Mouse (Mus musculus): ENCODE data around the gene Cox8a. TPM values are rescaled to one million over a fixed set of nuclear protein-coding genes. Genes with fewer than 3 reads are reported as not detected.

Cox8a gene
- polyA plus RNA-seq, 1 experiment from 2014 or later, result 817 TPM

Other genes with a start within 250 kb of the Cox8a start
- gene Ppp1r14b, start 242.6 kb downstream of the Cox8a start, polyA plus RNA-seq (2016; fragmentation: Nextera tagmentation; extraction: Ambion mirVana), result 259 and 281 TPM in 2 replicates
- 27.9 and 29.3 TPM in 2 replicates for gene Plcb3, start 241.1 kb downstream of the Cox8a start, polyA plus RNA-seq (2016; fragmentation: Nextera tagmentation; extraction: Ambion mirVana)
- 77.8 and 82.5 TPM in 2 replicates for gene Fkbp2, start 237.1 kb downstream of the Cox8a start, polyA plus RNA-seq (2016; fragmentation: Nextera tagmentation; extraction: Ambion mirVana)
- 32.2 and 37.0 TPM in 2 replicates for gene Vegfb, start 230.0 kb downstream of the Cox8a start, polyA plus RNA-seq (2016; fragmentation: Nextera tagmentation; extraction: Ambion mirVana)
- gene Dnajc4, start 225.0 kb downstream of the Cox8a start, polyA plus RNA-seq (2016; fragmentation: Nextera tagmentation; extraction: Ambion mirVana), result 20.5 and 24.0 TPM in 2 replicates
- gene Nudt22, start 221.5 kb downstream of the Cox8a start, polyA plus RNA-seq (2016; fragmentation: Nextera tagmentation; extraction: Ambion mirVana), result 20.1 and 20.2 TPM in 2 replicates
- 8.7 and 12.6 TPM in 2 replicates for gene Trpt1, start 221.5 kb downstream of the Cox8a start, polyA plus RNA-seq (2016; fragmentation: Nextera tagmentation; extraction: Ambion mirVana)
- gene Fermt3, start 198.1 kb downstream of the Cox8a start, polyA plus RNA-seq (2016; fragmentation: Nextera tagmentation; extraction: Ambion mirVana), result 6.3 and 6.5 TPM in 2 replicates
- gene Stip1, start 177.6 kb downstream of the Cox8a start, polyA plus RNA-seq (2016; fragmentation: Nextera tagmentation; extraction: Ambion mirVana), result 267 and 269 TPM in 2 replicates
- gene Macrod1, start 160.8 kb downstream of the Cox8a start, polyA plus RNA-seq (2016; fragmentation: Nextera tagmentation; extraction: Ambion mirVana), result 5.6 TPM in 2 replicates
- 5.5 and 6.6 TPM in 2 replicates for gene Flrt1, start 111.9 kb downstream of the Cox8a start, polyA plus RNA-seq (2016; fragmentation: Nextera tagmentation; extraction: Ambion mirVana)
- gene Otub1, start 11.3 kb downstream of the Cox8a start, polyA plus RNA-seq (2016; fragmentation: Nextera tagmentation; extraction: Ambion mirVana), result 217 and 218 TPM in 2 replicates
- 75.9 and 77.6 TPM in 2 replicates for gene Naa40, start 23.6 kb upstream of the Cox8a start, polyA plus RNA-seq (2016; fragmentation: Nextera tagmentation; extraction: Ambion mirVana)
- 62.5 and 66.6 TPM in 2 replicates for gene Rcor2, start 49.7 kb upstream of the Cox8a start, polyA plus RNA-seq (2016; fragmentation: Nextera tagmentation; extraction: Ambion mirVana)
- gene Mark2, start 124.2 kb upstream of the Cox8a start, polyA plus RNA-seq (2016; fragmentation: Nextera tagmentation; extraction: Ambion mirVana), result 62.1 and 64.2 TPM in 2 replicates
- 37.8 and 44.1 TPM in 2 replicates for gene Spindoc, start 165.4 kb upstream of the Cox8a start, polyA plus RNA-seq (2016; fragmentation: Nextera tagmentation; extraction: Ambion mirVana)
- gene 2700081O15Rik, start 200.0 kb upstream of the Cox8a start, polyA plus RNA-seq (2016; fragmentation: Nextera tagmentation; extraction: Ambion mirVana), result 18.0 and 20.1 TPM in 2 replicates

Measured in hindbrain, embryonic 12.5 days (tissue).